Mouse (Mus musculus) kidney, adult 2 months (tissue): ENCODE results near the gene Ddn.

Experiments
- CTCF ChIP-seq: fragments of 200-500 bp; conservative IDR thresholded peaks from 2 replicates; pipeline ENCODE4 v1.5.1; 2011; ENCODE audit warnings: low read depth, mild to moderate bottlenecking, control low read depth, low read length, moderate library complexity, mixed read lengths; ENCODE audit not compliant: insufficient read depth, insufficient read length
- POLR2A ChIP-seq: fragments of 200-500 bp; IDR thresholded peaks from one replicate; pipeline ENCODE4 v1.6.1; 2011; ENCODE audit warnings: low read depth, low read length, control low read depth

DNA sequence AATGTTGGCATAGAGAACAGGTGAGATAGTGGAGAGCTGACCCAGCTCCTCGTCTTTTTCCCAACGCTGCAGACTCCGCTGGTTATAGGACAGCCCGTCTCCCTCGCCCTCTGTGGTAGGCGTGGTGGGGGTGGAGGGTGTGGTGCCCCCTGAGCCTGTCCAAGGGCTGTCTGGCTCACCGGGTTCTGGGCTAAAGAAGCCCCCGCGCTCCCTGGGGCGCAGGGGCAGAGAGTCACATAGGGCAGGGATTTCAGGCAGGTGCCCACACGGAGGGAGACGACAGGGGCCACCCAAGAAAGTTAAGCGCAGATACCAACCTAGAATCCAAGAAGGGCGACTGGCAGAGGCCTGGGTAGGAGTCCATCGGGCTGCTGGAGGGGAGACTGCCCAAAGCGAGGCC, 44.9 kb upstream of the Ddn start:
- TF ChIP-seq POLR2A (no peak), CTCF (no peak)
